Comparison of ENCODE assay signal across 8 mouse cellular contexts in the genomic region with DNA sequence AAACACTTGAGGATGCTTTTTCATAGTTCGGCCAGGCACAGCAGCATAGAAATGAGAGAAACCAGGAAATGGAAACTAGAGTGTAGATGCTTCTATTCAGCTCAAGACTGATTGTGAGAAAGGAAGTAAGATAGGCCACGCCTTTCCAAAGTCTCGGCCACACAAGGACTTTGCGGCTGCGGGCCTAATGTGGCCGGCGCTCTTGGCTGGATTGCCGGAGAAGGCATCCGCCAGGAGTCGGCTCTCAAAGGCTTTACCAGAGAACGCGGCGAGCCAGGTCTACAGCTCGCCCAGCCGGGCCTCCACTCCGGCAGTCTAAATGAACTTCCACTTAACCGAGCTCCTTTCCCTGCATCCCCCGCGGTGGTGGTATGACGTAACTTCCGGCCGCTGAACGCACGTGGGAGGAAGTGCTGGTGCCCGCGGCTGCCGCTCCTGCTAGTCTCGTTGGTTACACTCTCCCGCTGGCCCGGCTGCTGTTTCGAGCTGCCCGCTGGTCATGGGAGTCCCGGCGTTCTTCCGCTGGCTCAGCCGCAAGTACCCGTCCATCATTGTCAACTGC. TPM values are rescaled to one million over a fixed set of nuclear protein-coding genes. Genes with fewer than 3 reads are reported as not detected.
DNase-seq lines count a peak whose midpoint lies in the region; ATAC-seq lines count a peak whose summit lies in the region.

TSS of gene Xrn2 (plus strand) at position 374 of the 562 bp plus-strand sequence.

- peak; percentile 74 for ATAC-seq in megakaryocyte progenitor cell, adult 5-6 weeks (replicated peaks; ENCODE audit: poor library complexity)

- DNase-seq in adipocyte (ENCODE audit: low spot score), result peak; percentile 98
- DNase-seq in embryo, embryonic 10 days (ENCODE audit: low spot score), result peak; percentile 98
- DNase-seq in gastrocnemius, postnatal 10 days, result peak; percentile 92
- DNase-seq in induced T-regulatory cell, adult 2 months (ENCODE audit: low read depth), result peak; percentile 98
- DNase-seq in left cerebral cortex, adult 9 months (ENCODE audit: low spot score in 2 of 2), result peak; percentile 91 to 96
- DNase-seq in right cerebral cortex, postnatal 14 days, result peak; percentile 95
- DNase-seq in urinary bladder, postnatal 36 days (ENCODE audit: low spot score in 2 of 2), result peak; percentile 92 to 96

RNA-seq across cellular contexts. Expression of gene Xrn2, which starts in this region (rescaled TPM):
- 10 to 100 TPM; 23.0 to 27.6 TPM for total RNA-seq in gastrocnemius, postnatal 10 days (2021)
- total RNA-seq in megakaryocyte progenitor cell, adult 5-6 weeks (2015), result 99.2 and 114 TPM in 2 replicates
- 145 and 167 TPM in 2 replicates for total RNA-seq in megakaryocyte progenitor cell, adult 5-6 weeks (2017)

Comparison
In these comparisons a context has a peak if more than half of its experiments do, and no peak if none do; other contexts are left out.
1. Peak in every context shown above with its lines: DNase-seq and ATAC-seq.